Mouse (Mus musculus) frontal cortex, postnatal 25 days (tissue): ENCODE results near the gene S100a8.

Source experiments
- DNase-seq, 2 experiments: peaks; one replicate each; pipeline ENCODE4 v3.0.0; 2022; ENCODE audit warnings: low spot score in 2 of 2

The S100a8 gene

DNA sequence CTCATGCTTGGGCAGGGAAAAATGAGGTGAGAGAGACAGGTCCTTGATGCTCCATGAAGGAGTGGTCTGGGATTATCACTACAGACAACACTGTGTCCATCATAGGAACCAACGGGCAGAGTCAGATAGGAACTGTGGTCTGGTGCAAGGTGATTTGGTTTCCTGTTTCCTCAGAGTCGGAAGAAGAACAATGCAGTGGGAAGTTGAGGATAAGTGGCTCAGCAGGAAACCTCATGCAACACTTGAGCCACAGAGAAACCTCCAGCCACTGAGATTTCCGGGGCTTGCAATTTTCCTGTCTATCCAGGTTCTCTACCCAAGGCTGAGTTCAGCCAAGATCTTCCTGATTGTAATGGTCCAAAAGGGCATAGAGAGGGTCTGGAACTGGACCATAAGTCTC is 9.9 kb downstream of the S100a8 start:
- no peak for DNase-seq

GRCm38 (mm10) chr3:90683929-90684328 is 15.2 kb downstream of the S100a8 start:
- no peak for DNase-seq

GRCm38 (mm10) chr3:90686835-90687234 is 18.1 kb downstream of the S100a8 start:
- no peak for DNase-seq

GRCm38 (mm10) chr3:90693496-90693895 is 24.7 kb downstream of the S100a8 start:
- no peak for DNase-seq

DNA sequence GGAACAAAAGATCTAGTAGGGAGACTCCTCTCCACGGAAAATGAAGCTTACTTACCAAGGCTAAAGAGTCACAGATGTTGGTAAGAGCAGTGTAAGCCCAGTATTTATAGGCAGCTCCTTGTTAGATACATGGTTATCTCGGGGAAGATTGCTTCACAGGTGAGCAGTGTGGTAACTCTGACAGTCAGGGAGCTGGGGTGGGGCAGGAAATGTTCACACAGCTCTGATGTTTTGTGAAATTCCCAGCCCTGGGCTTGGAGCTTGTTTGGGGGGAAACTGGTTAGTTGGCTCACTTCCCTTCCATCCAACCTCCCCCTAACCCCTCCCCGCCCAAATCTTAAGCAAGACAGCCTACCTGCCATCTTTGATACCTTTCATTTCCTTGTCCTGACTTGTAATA is 26.8 kb downstream of the S100a8 start, which contains the start of gene S100a9:
S100a9 (minus strand) TSS at position 109 of the 400 bp plus-strand sequence.
- no peak for DNase-seq

DNA sequence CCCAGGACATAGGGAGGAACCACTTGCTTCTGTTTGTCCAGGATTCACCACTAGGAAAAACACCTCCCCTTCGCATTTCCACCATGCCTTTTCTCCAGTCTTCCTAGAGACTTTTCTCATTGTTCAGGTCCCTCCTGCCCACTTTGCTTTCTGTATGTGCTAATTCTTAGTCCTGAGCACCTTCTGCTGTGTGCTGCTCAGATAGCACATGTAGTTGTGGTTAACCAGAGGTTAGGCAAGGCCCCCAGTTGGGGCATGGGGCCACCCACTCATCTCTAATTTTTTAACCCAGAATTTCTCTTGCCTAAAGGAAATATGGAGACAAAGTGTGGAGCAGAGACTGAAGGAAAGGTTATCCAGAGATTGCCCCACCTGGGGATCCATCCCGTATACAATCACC is 33.5 kb downstream of the S100a8 start:
- no peak for DNase-seq

GRCm38 (mm10) chr3:90708523-90709202 is 39.9 kb downstream of the S100a8 start:
- DNase-seq = no peak

DNA sequence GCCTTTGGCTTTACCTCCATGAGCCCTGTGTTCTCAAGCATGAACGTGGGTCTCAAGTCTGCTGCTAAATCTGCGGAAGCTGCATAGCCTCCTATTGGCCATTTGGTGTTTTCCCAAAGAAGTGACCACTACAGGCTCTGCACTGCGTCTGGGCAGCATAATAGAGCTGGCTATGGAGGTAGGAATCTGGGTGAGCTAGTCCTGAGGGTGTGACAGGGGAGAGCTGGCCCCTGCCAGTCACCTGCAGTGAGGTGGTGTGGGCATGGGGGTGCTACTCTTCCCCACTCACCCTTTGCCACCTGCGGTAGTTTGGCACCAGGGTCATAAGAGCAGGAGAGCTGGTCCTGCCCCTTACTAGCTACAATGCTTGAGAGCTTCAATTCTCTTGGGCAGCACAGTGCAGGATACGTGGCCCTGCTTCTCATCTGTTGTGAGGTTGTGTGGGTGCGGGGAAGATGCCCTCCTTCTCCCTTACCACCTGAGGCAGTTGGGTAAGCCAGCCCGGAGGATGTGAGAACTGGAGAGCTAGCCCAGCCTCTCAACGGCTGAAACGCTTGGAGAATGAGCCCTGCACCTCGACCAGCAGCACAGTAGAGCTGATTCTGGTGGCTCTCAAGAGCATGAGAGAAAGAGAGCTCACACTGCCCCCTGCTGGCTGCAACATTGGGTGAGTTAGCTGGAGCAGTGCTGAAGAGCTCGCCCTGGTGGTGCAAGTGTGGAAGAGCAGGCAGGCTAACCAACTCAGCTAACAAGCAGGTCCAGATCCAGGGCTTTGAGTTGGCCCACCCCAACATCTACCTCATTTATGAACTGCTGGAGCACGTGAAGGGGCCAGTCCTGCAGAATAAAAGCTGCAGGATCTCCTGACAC is 41.0 kb downstream of the S100a8 start:
- peak; percentile 86 to 88 for DNase-seq
